Mouse (Mus musculus): ENCODE measurements at regions not wholly inside any gene's neighbourhood (a gene's known extent, or its start where the extent isn't known, plus 50 kb on each side); places are given as distances from the start of the nearest gene placed in this dataset.

GRCm38 (mm10) chr9:103841199-103841598 is 79.6 kb upstream of the Tmem108 start:
- TF ChIP-seq CTCF (IDR thresholded peaks at IDR 0.05; ENCODE audit: low read depth, low read length) (no peak), POLR2A (IDR thresholded peaks at IDR 0.05; ENCODE audit: extremely low read depth, insufficient read depth, low read length) (no peak)
